Mouse (Mus musculus): ENCODE results near the gene Ssbp4. TPM values are rescaled to one million over a fixed set of nuclear protein-coding genes. Genes with fewer than 3 reads are reported as not detected.

Gene Ssbp4
- 165 and 173 TPM in 2 replicates for polyA plus RNA-seq (2014; fragmentation: Nextera tagmentation; extraction: Ambion mirVana)

- peak within 1 kb of the TSS; percentile 88 for H3K27ac ChIP-seq
- H3K4me2 ChIP-seq (replicated peaks) = peak within 1 kb of the TSS; percentile 92
- H3K9me3 ChIP-seq (ENCODE audit: control insufficient read depth, low read length) = no peaks in the 10 kb centered on the region
- H3K9ac ChIP-seq = peak within 1 kb of the TSS; percentile 96
- DNase-seq (ENCODE audit: low spot score) (no peak), ATAC-seq (ENCODE audit: low FRiP score) (no peak; the same call in 1 of the 2 replicates)
- H3K27me3 ChIP-seq (ENCODE audit: control insufficient read depth, insufficient read depth, low read length) = no peaks in the 10 kb centered on the region
- 6% methylated on average over 26 of the region's 26 CpGs for WGBS
- H3K36me3 ChIP-seq (replicated peaks; ENCODE audit: control insufficient read depth, insufficient read depth) = no peaks in the 10 kb centered on the region
- peaks cover 42% of the 10 kb centered on the region for H3K4me1 ChIP-seq (replicated peaks; ENCODE audit: control insufficient read depth, insufficient read depth, low read length)
- peak within 1 kb of the TSS; percentile 88 for H3K4me3 ChIP-seq (replicated peaks; ENCODE audit: low read length)
These were observed at the start of gene Ssbp4 for GRCm38 (mm10) chr8:70608749-70609367. Gene Ssbp4, minus strand, starts transcription at chr8:70608872.

GRCm38 (mm10) chr8:70657739-70658138 lies 49.1 kb upstream of the Ssbp4 start:
- no peak for ATAC-seq (ENCODE audit: low FRiP score)

GRCm38 (mm10) chr8:70657214-70657613 lies 48.5 kb upstream of the Ssbp4 start:
- H3K9ac ChIP-seq = 0 out of 2 replicates have a peak overlapping the region, but pooled peaks have one; percentile 84
- DNase-seq (ENCODE audit: low spot score) (no peak), ATAC-seq (ENCODE audit: low FRiP score) (no peak)
- no peaks in the 10 kb centered on the region for H3K9me3 ChIP-seq (ENCODE audit: control insufficient read depth, low read length)
- peaks cover 2% of the 10 kb centered on the region; the same call in 1 of the 2 replicates for H3K36me3 ChIP-seq (replicated peaks; ENCODE audit: control insufficient read depth, insufficient read depth)
- H3K27me3 ChIP-seq (ENCODE audit: control insufficient read depth, insufficient read depth, low read length) = no peaks in the 10 kb centered on the region
- peaks cover 16% of the 10 kb centered on the region for H3K4me1 ChIP-seq (replicated peaks; ENCODE audit: control insufficient read depth, insufficient read depth, low read length)
- no peak overlapping the region for H3K4me3 ChIP-seq (replicated peaks; ENCODE audit: low read length)
- H3K4me2 ChIP-seq (replicated peaks) = peak overlapping the region; percentile 95
- 86% methylated on average over 3 of the region's 3 CpGs for WGBS
- peak overlapping the region; percentile 83 for H3K27ac ChIP-seq

More at GRCm38 (mm10) chr8:70657739-70658138, 49.1 kb upstream of the Ssbp4 start:
- WGBS = 70% methylated on average over 2 of the region's 2 CpGs
- Histone ChIP-seq H3K4me3 (replicated peaks; ENCODE audit: low read length) (peak overlapping the region; percentile 87), H3K9me3 (ENCODE audit: control insufficient read depth, low read length) (no peaks in the 10 kb centered on the region), H3K9ac (peak overlapping the region; percentile 84), H3K27ac (peak overlapping the region; percentile 83), H3K4me1 (replicated peaks; ENCODE audit: control insufficient read depth, insufficient read depth, low read length) (peaks cover 16% of the 10 kb centered on the region), H3K27me3 (ENCODE audit: control insufficient read depth, insufficient read depth, low read length) (no peaks in the 10 kb centered on the region), H3K36me3 (replicated peaks; ENCODE audit: control insufficient read depth, insufficient read depth) (no peaks in the 10 kb centered on the region; the same call in 1 of the 2 replicates), H3K4me2 (replicated peaks) (peak overlapping the region; percentile 95)
- no peak for DNase-seq (ENCODE audit: low spot score)

- H3K9me3 ChIP-seq (ENCODE audit: control insufficient read depth, low read length) = no peaks in the 10 kb centered on the region
- DNase-seq (ENCODE audit: low spot score) (peak; percentile 61), ATAC-seq (ENCODE audit: low FRiP score) (peak; percentile 35)
- H3K27ac ChIP-seq = peak overlapping the region; percentile 83
- 11% methylated on average over 13 of the region's 13 CpGs for WGBS
- H3K4me3 ChIP-seq (replicated peaks; ENCODE audit: low read length) = no peak overlapping the region
- no peak overlapping the region for H3K9ac ChIP-seq
- peaks cover 9% of the 10 kb centered on the region for H3K36me3 ChIP-seq (replicated peaks; ENCODE audit: control insufficient read depth, insufficient read depth)
- H3K27me3 ChIP-seq (ENCODE audit: control insufficient read depth, insufficient read depth, low read length) = no peaks in the 10 kb centered on the region
- peaks cover 16% of the 10 kb centered on the region for H3K4me1 ChIP-seq (replicated peaks; ENCODE audit: control insufficient read depth, insufficient read depth, low read length)
- no peak overlapping the region; the same call in 1 of the 2 replicates for H3K4me2 ChIP-seq (replicated peaks)
These were observed 47.6 kb upstream of the Ssbp4 start for GRCm38 (mm10) chr8:70656193-70656790.

- Histone ChIP-seq H3K27me3 (ENCODE audit: control insufficient read depth, insufficient read depth, low read length) (no peaks in the 10 kb centered on the region), H3K9me3 (ENCODE audit: control insufficient read depth, low read length) (no peaks in the 10 kb centered on the region), H3K4me2 (replicated peaks) (no peak overlapping the region), H3K4me1 (replicated peaks; ENCODE audit: control insufficient read depth, insufficient read depth, low read length) (peaks cover 15% of the 10 kb centered on the region), H3K9ac (no peak overlapping the region), H3K27ac (peak overlapping the region; percentile 83), H3K36me3 (replicated peaks; ENCODE audit: control insufficient read depth, insufficient read depth) (peaks cover 17% of the 10 kb centered on the region), H3K4me3 (replicated peaks; ENCODE audit: low read length) (no peak overlapping the region)
- WGBS = 7% methylated on average over 2 of the region's 2 CpGs
- DNase-seq (ENCODE audit: low spot score) = no peak
- ATAC-seq (ENCODE audit: low FRiP score) = no peak
These were observed 46.8 kb upstream of the Ssbp4 start for GRCm38 (mm10) chr8:70655469-70655868.

- no peaks in the 10 kb centered on the region for H3K9me3 ChIP-seq (ENCODE audit: control insufficient read depth, low read length)
- ATAC-seq (ENCODE audit: low FRiP score) = no peak
- H3K27me3 ChIP-seq (ENCODE audit: control insufficient read depth, insufficient read depth, low read length) = no peaks in the 10 kb centered on the region
- H3K4me2 ChIP-seq (replicated peaks) = no peak overlapping the region
- no peak for DNase-seq (ENCODE audit: low spot score)
- H3K9ac ChIP-seq = no peak overlapping the region
- H3K36me3 ChIP-seq (replicated peaks; ENCODE audit: control insufficient read depth, insufficient read depth) = peaks cover 22% of the 10 kb centered on the region
- 71% methylated on average over 1 of the region's 1 CpGs for WGBS
- H3K27ac ChIP-seq = no peak overlapping the region
- peaks cover 14% of the 10 kb centered on the region for H3K4me1 ChIP-seq (replicated peaks; ENCODE audit: control insufficient read depth, insufficient read depth, low read length)
- H3K4me3 ChIP-seq (replicated peaks; ENCODE audit: low read length) = no peak overlapping the region
These were observed 45.4 kb upstream of the Ssbp4 start for GRCm38 (mm10) chr8:70654121-70654520.

GRCm38 (mm10) chr8:70653226-70653625 lies 44.6 kb upstream of the Ssbp4 start:
- Histone ChIP-seq H3K9ac (no peak overlapping the region), H3K27ac (peak overlapping the region; percentile 39; the same call in 1 of the 2 replicates), H3K4me2 (replicated peaks) (no peak overlapping the region), H3K27me3 (ENCODE audit: control insufficient read depth, insufficient read depth, low read length) (no peaks in the 10 kb centered on the region), H3K4me3 (replicated peaks; ENCODE audit: low read length) (no peak overlapping the region), H3K9me3 (ENCODE audit: control insufficient read depth, low read length) (no peaks in the 10 kb centered on the region), H3K36me3 (replicated peaks; ENCODE audit: control insufficient read depth, insufficient read depth) (peaks cover 22% of the 10 kb centered on the region), H3K4me1 (replicated peaks; ENCODE audit: control insufficient read depth, insufficient read depth, low read length) (peaks cover 10% of the 10 kb centered on the region; the same call in 1 of the 2 replicates)
- DNase-seq (ENCODE audit: low spot score) (no peak), ATAC-seq (ENCODE audit: low FRiP score) (no peak)
- WGBS = 37% methylated on average over 2 of the region's 2 CpGs

- ATAC-seq (ENCODE audit: low FRiP score) = no peak
- H3K4me1 ChIP-seq (replicated peaks; ENCODE audit: control insufficient read depth, insufficient read depth, low read length) = peaks cover 10% of the 10 kb centered on the region; the same call in 1 of the 2 replicates
These were observed 41.7 kb upstream of the Ssbp4 start for GRCm38 (mm10) chr8:70650351-70650750.

GRCm38 (mm10) chr8:70649324-70649723 lies 40.7 kb upstream of the Ssbp4 start:
- Histone ChIP-seq H3K9ac (no peak overlapping the region), H3K4me2 (replicated peaks) (no peak overlapping the region), H3K4me1 (replicated peaks; ENCODE audit: control insufficient read depth, insufficient read depth, low read length) (peaks cover 10% of the 10 kb centered on the region; the same call in 1 of the 2 replicates), H3K4me3 (replicated peaks; ENCODE audit: low read length) (no peak overlapping the region), H3K9me3 (ENCODE audit: control insufficient read depth, low read length) (no peaks in the 10 kb centered on the region), H3K36me3 (replicated peaks; ENCODE audit: control insufficient read depth, insufficient read depth) (peaks cover 22% of the 10 kb centered on the region), H3K27ac (peak overlapping the region; percentile 75), H3K27me3 (ENCODE audit: control insufficient read depth, insufficient read depth, low read length) (no peaks in the 10 kb centered on the region)
- peak; percentile 65; the same call in 1 of the 2 replicates for ATAC-seq (ENCODE audit: low FRiP score)
- peak; percentile 85 for DNase-seq (ENCODE audit: low spot score)
- WGBS = 48% methylated on average over 4 of the region's 4 CpGs

More at GRCm38 (mm10) chr8:70650351-70650750, 41.7 kb upstream of the Ssbp4 start:
- H3K27ac ChIP-seq = no peak overlapping the region
- no peaks in the 10 kb centered on the region for H3K27me3 ChIP-seq (ENCODE audit: control insufficient read depth, insufficient read depth, low read length)
- DNase-seq (ENCODE audit: low spot score) = no peak
- no peak overlapping the region for H3K4me2 ChIP-seq (replicated peaks)
- no peak overlapping the region for H3K4me3 ChIP-seq (replicated peaks; ENCODE audit: low read length)
- H3K9me3 ChIP-seq (ENCODE audit: control insufficient read depth, low read length) = no peaks in the 10 kb centered on the region
- H3K36me3 ChIP-seq (replicated peaks; ENCODE audit: control insufficient read depth, insufficient read depth) = peaks cover 22% of the 10 kb centered on the region
- no peak overlapping the region for H3K9ac ChIP-seq
- 88% methylated on average over 17 of the region's 17 CpGs for WGBS

Data from hindbrain, embryonic 14.5 days (tissue).